Mouse (Mus musculus) central nervous system, embryonic 14 days (tissue): ENCODE results near the gene Gm9733. TPM values are rescaled to one million over a fixed set of nuclear protein-coding genes. Genes with fewer than 3 reads are reported as not detected.

Source experiments
- polyA plus RNA-seq: library from polyadenylated mRNA; depleted of rRNA; stranded (reverse); fragments of >200 nt; gene quantifications from 2 replicates; pipeline ENCODE4 v1.2.3, GENCODE M21; 2012; rRNA removed

Gene Gm9733
- not detected in 2 replicates for polyA plus RNA-seq

GRCm38 (mm10) chr3:15332063-15332462 is at the start of gene Gm9733:
Gene Gm9733, minus strand, starts transcription at chr3:15332302.

Other genes starting within 250 kb of the Gm9733 start
- gene Sirpb1a, start 94.2 kb upstream of the Gm9733 start, polyA plus RNA-seq = not detected in 2 replicates
- gene Sirpb1b, start 242.8 kb upstream of the Gm9733 start, polyA plus RNA-seq = not detected in 2 replicates